Mouse (Mus musculus) kidney, embryonic 14.5 days (tissue): ENCODE data around the gene Ttc7b. TPM values are rescaled to one million over a fixed set of nuclear protein-coding genes. Genes with fewer than 3 reads are reported as not detected.

Experiments used
- ATAC-seq: fragments of 200-750 bp; cut with Nextera tagmentation; 2 replicates; pipeline ENCODE4 v1.8.0; 2017; ENCODE audit warnings: moderate number of reproducible peaks, mild to moderate bottlenecking, moderate TSS enrichment, moderate library complexity; ENCODE audit not compliant: low FRiP score, low TSS enrichment
- H3K27ac ChIP-seq: fragments of 300-500 bp; sonication (generic); 2 replicates; pipeline ENCODE4 v1.5.1; 2014; ENCODE audit warnings: low read depth, mild to moderate bottlenecking, low read length, moderate library complexity, mixed read lengths
- H3K27me3 ChIP-seq: fragments of 300-500 bp; sonication (generic); 2 replicates; pipeline ENCODE4 v1.6.1; 2014; ENCODE audit warnings: mild to moderate bottlenecking, low read length; ENCODE audit not compliant: control insufficient read depth, insufficient read depth
- H3K36me3 ChIP-seq: fragments of 300-500 bp; sonication (generic); 2 replicates; pipeline ENCODE4 v1.6.1; 2014; ENCODE audit warnings: low read length, mixed read lengths; ENCODE audit not compliant: control insufficient read depth, insufficient read depth
- H3K4me1 ChIP-seq: fragments of 300-500 bp; sonication (generic); 2 replicates; pipeline ENCODE4 v1.6.1; 2014; ENCODE audit warnings: low read length, mixed read lengths; ENCODE audit not compliant: control insufficient read depth, insufficient read depth
- H3K4me2 ChIP-seq: fragments of 300-500 bp; sonication (generic); replicated peaks from 2 replicates; pipeline ENCODE4 v1.6.1; 2014; ENCODE audit warnings: low read depth, mild to moderate bottlenecking, low read length
- H3K4me3 ChIP-seq: fragments of 300-500 bp; sonication (generic); 2 replicates; pipeline ENCODE4 v1.5.1; 2014; ENCODE audit warnings: mild to moderate bottlenecking, low read length
- H3K9ac ChIP-seq: fragments of 300-500 bp; sonication (generic); 2 replicates; pipeline ENCODE4 v1.6.1; 2014; ENCODE audit warnings: low read depth, mild to moderate bottlenecking, low read length, moderate library complexity
- H3K9me3 ChIP-seq: fragments of 300-500 bp; sonication (generic); 2 replicates; pipeline ENCODE4 v1.6.1; 2016; ENCODE audit warnings: low read length; ENCODE audit not compliant: control insufficient read depth
- WGBS: fragments of 180-500 bp; shearing (Covaris S2); extraction: QIAGEN DNeasy Blood & Tissue Kit; methylation state at CpG from one replicate; pipeline ENCODE4 v1.1.7; 2014; 5-methylcytosine and 5-hydroxymethylcytosine counted together
- polyA plus RNA-seq: library from polyadenylated mRNA; unstranded; fragments of >200 nt; fragmentation: Nextera tagmentation; extraction: Ambion mirVana; gene quantifications from 2 replicates; pipeline ENCODE4 v1.2.1, GENCODE M21; 2014

Ttc7b gene
- polyA plus RNA-seq, 1 experiment from 2014 or later = 7.6 TPM

DNA sequence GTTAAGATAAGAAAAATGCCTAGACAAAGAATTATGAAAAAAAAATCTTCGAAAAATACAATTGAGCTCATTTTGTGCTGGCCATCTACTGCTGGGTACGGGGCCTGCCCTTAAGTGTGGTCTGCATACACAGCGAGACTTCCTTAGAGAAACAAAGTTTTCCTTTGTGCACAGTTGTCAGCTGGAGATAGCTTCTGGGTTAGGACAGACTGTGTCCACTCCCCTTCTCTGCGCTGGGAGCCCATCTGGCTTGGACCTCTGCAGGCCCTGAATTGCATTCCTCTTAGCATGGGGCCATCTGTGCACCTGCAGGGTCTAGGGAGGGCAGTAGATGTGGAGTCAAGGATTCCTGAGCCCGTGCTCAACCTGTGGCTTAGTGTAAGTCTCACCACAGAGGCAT lies 165.1 kb downstream of the Ttc7b start:
- no peak for ATAC-seq
- H3K9me3 ChIP-seq = no peaks in the 10 kb centered on the region
- peaks cover 4% of the 10 kb centered on the region for H3K36me3 ChIP-seq
- no peak overlapping the region for H3K27ac ChIP-seq
- H3K4me3 ChIP-seq = no peak overlapping the region
- WGBS = 82% methylated on average over 5 of the region's 5 CpGs
- H3K4me2 ChIP-seq = no peak overlapping the region
- no peak overlapping the region for H3K9ac ChIP-seq
- no peaks in the 10 kb centered on the region for H3K27me3 ChIP-seq
- H3K4me1 ChIP-seq = no peaks in the 10 kb centered on the region

DNA sequence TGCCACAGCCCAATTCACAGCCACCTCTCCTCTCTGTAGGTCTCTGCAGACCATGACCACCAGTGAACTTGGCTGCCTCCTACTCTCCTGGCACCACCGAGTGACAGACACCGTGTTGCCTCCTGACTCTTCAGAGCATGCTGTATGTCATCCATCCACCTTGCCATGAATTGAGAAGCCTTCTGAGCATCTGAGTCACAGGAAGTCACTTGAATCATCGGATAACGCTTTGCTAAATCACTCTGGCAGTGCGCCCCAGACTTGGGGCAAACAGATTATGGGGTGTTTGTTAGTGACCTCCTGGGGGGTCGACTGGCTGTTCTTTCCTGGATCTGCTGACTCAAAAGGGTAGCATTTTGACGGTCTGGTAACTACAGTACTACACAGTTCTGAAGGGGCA lies 166.7 kb downstream of the Ttc7b start:
- Histone ChIP-seq H3K4me3 (no peak overlapping the region), H3K9ac (no peak overlapping the region), H3K27me3 (no peaks in the 10 kb centered on the region), H3K4me2 (no peak overlapping the region), H3K27ac (no peak overlapping the region), H3K9me3 (no peaks in the 10 kb centered on the region), H3K4me1 (no peaks in the 10 kb centered on the region), H3K36me3 (peaks cover 4% of the 10 kb centered on the region)
- ATAC-seq = no peak
- WGBS = 81% methylated on average over 7 of the region's 7 CpGs

DNA sequence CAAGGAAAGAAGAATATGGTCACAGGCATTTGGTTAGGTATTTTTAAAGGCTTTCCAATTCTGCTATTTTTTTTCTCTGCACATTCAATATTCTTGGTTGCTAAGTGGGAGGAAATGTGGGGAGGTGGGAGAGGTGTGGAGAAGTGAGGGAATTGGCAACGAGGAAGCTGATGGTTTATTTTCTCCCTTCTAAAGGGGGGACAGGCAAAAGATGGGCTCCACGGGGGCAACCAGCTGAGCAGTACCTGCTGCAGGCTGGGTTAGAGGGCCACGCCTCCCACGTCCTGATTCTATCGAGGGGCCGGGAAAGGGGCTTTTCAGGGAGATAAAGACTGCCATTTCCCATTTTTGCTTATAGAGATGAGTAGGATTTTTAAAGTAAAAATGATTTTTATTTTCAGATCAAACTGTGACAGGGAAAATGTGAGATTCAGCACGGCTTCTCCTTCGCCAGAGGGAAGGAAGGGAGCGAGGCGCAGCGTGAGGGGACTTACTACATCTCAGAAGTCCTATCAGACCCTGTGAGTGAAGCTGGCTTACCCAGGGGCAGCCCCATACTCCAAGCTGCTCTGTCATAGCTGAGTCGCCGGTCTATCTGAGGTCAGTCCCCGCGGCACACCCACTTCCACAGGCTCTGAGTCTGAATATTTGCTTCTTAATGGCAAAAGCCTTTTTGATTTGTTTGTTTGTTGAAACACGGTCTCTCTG lies 167.4 kb downstream of the Ttc7b start:
- Histone ChIP-seq H3K27ac (no peak overlapping the region), H3K36me3 (peaks cover 5% of the 10 kb centered on the region), H3K4me2 (no peak overlapping the region), H3K9ac (no peak overlapping the region), H3K4me1 (peaks cover 5% of the 10 kb centered on the region; the same call in 1 of the 2 replicates), H3K4me3 (no peak overlapping the region), H3K9me3 (no peaks in the 10 kb centered on the region), H3K27me3 (no peaks in the 10 kb centered on the region)
- ATAC-seq = no peak
- 84% methylated on average over 16 of the region's 16 CpGs for WGBS

DNA sequence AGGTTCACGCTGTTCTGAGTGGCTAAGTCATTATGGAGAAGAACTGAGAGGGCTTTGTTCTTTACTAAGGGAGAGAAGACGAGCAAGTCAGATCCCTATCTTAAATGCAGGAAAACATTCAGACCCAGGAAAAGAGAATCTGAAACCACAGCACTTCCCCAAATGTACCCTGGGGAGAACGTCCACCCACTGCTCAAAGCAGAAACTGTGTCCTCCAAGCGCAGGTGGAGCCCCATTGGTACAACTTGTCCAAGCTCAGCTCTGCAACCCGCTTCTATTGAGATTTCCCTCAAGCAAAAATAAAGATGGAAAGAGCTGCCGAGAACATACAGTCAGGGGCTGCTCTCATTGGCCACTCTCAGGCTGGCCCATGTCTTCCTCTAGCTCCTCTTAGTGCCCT lies 168.5 kb downstream of the Ttc7b start:
- no peak for ATAC-seq
- H3K27ac ChIP-seq = no peak overlapping the region
- no peaks in the 10 kb centered on the region for H3K27me3 ChIP-seq
- no peak overlapping the region for H3K4me3 ChIP-seq
- 82% methylated on average over 6 of the region's 6 CpGs for WGBS
- no peak overlapping the region for H3K9ac ChIP-seq
- peaks cover 7% of the 10 kb centered on the region; the same call in 1 of the 2 replicates for H3K4me1 ChIP-seq
- H3K9me3 ChIP-seq = no peaks in the 10 kb centered on the region
- no peak overlapping the region for H3K4me2 ChIP-seq
- peaks cover 4% of the 10 kb centered on the region; the same call in 1 of the 2 replicates for H3K36me3 ChIP-seq

DNA sequence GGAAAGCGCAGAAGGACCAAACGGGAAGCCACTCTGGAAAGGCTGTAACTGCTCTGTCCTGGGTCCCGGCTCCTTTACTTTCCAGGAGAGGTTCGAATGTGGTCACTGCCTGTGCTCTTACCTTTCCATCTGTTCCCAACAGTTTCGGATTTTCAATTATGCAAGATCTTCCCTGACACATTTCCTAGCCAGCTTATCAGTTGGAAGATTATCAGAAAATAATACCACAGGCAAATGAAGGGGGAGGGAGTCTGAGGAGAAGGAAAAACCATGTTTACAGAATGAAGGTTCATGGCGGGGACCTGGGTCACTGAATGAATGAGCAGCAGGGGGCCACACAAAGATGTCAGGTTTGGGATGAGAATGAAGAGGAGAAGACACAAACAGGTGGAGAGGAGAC lies 177.1 kb downstream of the Ttc7b start:
- 0 out of 2 replicates have a peak, but pooled peaks cover 8% of the 10 kb centered on the region for H3K36me3 ChIP-seq
- H3K4me3 ChIP-seq = no peak overlapping the region
- no peak for ATAC-seq
- WGBS = 76% methylated on average over 6 of the region's 6 CpGs
- H3K4me2 ChIP-seq = no peak overlapping the region
- H3K27me3 ChIP-seq = no peaks in the 10 kb centered on the region
- peaks cover 5% of the 10 kb centered on the region; the same call in 1 of the 2 replicates for H3K4me1 ChIP-seq
- no peak overlapping the region for H3K9ac ChIP-seq
- H3K9me3 ChIP-seq = no peaks in the 10 kb centered on the region
- H3K27ac ChIP-seq = no peak overlapping the region

DNA sequence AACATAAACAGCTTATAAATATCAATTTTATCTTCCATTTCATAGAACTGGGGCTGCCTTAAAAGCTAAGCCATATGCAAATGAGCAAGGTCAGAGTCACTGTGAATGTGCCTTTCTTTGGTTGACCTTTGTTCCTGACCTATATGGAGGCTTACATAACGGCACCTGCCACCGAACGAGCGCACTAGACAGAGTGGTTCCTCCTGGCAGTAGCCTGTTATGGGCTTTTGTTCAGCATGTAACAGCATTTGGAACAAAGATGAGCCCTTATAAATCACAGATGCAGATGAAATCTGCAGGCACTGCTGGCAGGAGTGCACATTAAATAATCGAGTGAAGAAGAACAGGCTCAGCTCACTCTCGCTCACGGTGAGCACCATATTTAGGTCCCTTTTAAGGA lies 179.0 kb downstream of the Ttc7b start:
- H3K36me3 ChIP-seq = 0 out of 2 replicates have a peak, but pooled peaks cover 6% of the 10 kb centered on the region
- 83% methylated on average over 7 of the region's 7 CpGs for WGBS
- H3K4me3 ChIP-seq = no peak overlapping the region
- H3K27ac ChIP-seq = no peak overlapping the region
- ATAC-seq = no peak
- H3K4me2 ChIP-seq = no peak overlapping the region
- no peak overlapping the region for H3K9ac ChIP-seq
- no peaks in the 10 kb centered on the region for H3K9me3 ChIP-seq
- no peaks in the 10 kb centered on the region for H3K4me1 ChIP-seq
- no peaks in the 10 kb centered on the region for H3K27me3 ChIP-seq

DNA sequence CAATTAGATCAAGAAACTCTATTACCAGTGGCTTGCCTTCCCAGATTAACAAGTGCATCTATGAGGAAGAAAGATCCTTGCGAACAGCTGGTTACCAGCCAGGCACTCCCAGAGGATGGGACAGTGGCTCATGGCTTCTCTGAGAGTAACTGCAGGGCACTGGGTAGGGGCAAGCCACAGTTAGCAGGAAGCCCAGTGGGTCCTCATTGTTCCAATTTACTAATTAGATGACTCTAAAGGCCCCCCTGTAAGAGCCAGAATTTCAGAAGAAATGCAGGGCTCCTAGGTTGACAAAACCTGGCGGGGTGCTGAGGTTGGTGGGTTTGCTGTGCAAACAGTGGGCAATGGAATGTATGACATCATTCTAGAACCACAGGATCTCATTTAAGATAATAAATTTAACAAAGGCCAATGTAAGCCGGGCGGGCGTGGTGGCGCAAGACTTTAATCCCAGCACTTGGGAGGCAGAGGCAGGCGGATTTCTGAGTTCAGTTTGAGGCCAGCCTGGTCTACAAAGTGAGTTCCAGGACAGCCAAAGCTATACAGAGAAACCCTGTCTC lies 179.6 kb downstream of the Ttc7b start:
- Histone ChIP-seq H3K9me3 (no peaks in the 10 kb centered on the region), H3K27me3 (no peaks in the 10 kb centered on the region), H3K9ac (no peak overlapping the region), H3K36me3 (peaks cover 8% of the 10 kb centered on the region; the same call in 1 of the 2 replicates), H3K27ac (no peak overlapping the region), H3K4me2 (no peak overlapping the region), H3K4me1 (no peaks in the 10 kb centered on the region), H3K4me3 (no peak overlapping the region)
- ATAC-seq = no peak
- WGBS = 94% methylated on average over 7 of the region's 7 CpGs

DNA sequence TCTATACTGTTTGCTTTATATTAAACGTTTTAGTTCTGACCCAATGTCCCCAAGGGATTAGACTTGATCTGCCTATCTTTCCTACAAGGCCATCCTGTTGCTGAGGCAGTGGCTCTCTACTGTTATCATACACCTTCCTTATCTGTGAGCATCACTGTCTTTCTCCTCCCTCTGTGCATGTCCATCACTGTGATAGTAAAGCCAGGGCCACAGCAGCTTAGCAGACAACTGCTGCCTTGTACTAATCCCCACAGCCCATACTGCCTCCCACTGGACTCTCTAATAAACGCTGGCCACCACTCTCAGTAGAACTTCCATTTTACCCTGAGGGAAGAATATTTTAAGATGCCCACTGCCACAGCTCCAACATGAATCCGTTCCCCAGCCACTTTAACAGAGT lies 182.6 kb downstream of the Ttc7b start:
- WGBS = 62% methylated on average over 3 of the region's 3 CpGs
- H3K9ac ChIP-seq = no peak overlapping the region
- no peak overlapping the region for H3K4me3 ChIP-seq

DNA sequence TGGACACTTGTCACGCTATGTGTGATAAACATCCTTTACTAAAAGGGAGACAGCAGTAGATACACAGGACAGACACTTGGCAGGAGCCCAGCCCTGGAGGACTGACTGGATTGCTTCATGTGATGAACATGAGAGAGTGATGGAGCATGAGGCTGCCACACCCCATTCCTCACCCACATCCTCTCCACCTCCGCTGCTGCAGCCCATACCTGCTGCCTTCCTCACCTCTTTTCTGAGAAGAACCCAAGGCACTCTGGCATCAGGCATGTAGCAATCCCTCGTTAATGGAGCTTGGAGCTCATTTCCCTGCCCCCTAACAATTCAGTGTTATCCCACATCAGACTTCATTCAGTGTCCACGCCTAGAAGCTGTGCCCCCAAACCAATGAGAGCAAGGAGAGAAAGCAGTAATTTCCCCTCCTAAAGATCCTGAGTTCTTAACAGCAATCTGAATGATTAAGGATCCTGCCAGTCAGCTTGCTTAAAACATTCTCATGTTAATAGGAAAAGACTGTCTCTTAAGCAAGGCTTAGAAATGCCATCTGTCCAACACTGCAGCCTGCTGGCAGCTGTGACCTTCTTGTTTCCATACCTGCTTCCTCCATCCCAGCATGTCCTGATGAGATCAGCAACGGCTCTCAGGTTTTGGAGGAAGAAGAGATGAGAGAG lies 183.1 kb downstream of the Ttc7b start:
- no peak for ATAC-seq

More for the DNA sequence above, 182.6 kb downstream of the Ttc7b start:
- Histone ChIP-seq H3K4me2 (no peak overlapping the region), H3K27ac (no peak overlapping the region), H3K36me3 (peaks cover 5% of the 10 kb centered on the region; the same call in 1 of the 2 replicates), H3K4me1 (no peaks in the 10 kb centered on the region), H3K27me3 (no peaks in the 10 kb centered on the region), H3K9me3 (no peaks in the 10 kb centered on the region)
- ATAC-seq = no peak

More for the DNA sequence above, 183.1 kb downstream of the Ttc7b start:
- H3K9ac ChIP-seq = no peak overlapping the region
- no peaks in the 10 kb centered on the region for H3K9me3 ChIP-seq
- H3K4me1 ChIP-seq = no peaks in the 10 kb centered on the region
- H3K4me2 ChIP-seq = no peak overlapping the region
- no peak overlapping the region for H3K27ac ChIP-seq
- 78% methylated on average over 5 of the region's 5 CpGs for WGBS
- H3K36me3 ChIP-seq = peaks cover 5% of the 10 kb centered on the region; the same call in 1 of the 2 replicates
- H3K4me3 ChIP-seq = no peak overlapping the region
- H3K27me3 ChIP-seq = no peaks in the 10 kb centered on the region
